ENCODE assay signal across 26 mouse cellular contexts in genomic region chr9:66493992-66494391, GRCm38 (mm10).
"Had no signal": no experiment of that assay in that cellular context is flagged by ENCODE, and none has a peak within 500 bp of the region (broad histone marks: within the 10 kb centered on the region; RNA-seq: fewer than 3 reads in every experiment).

No protein-coding gene starts in this region.

- H3K4me3 ChIP-seq: embryonic facial prominence, embryonic 10.5 days; embryonic facial prominence, embryonic 12.5 days; embryonic facial prominence, embryonic 13.5 days; embryonic facial prominence, embryonic 15.5 days; erythroblast, embryonic 14.5 days; forebrain, embryonic 10.5 days; forebrain, embryonic 12.5 days; forebrain, embryonic 13.5 days; forebrain, embryonic 15.5 days; gastrocnemius, adult 2 months; heart, embryonic 10.5 days had no signal

- H3K9me3 ChIP-seq: embryonic facial prominence, embryonic 10.5 days; embryonic facial prominence, embryonic 12.5 days; embryonic facial prominence, embryonic 13.5 days; embryonic facial prominence, embryonic 15.5 days; forebrain, embryonic 10.5 days; forebrain, embryonic 12.5 days; forebrain, embryonic 13.5 days; forebrain, embryonic 15.5 days; heart, embryonic 10.5 days had no signal

- H3K4me2 ChIP-seq: embryonic facial prominence, embryonic 12.5 days; embryonic facial prominence, embryonic 13.5 days; embryonic facial prominence, embryonic 15.5 days; forebrain, embryonic 12.5 days; forebrain, embryonic 13.5 days; forebrain, embryonic 15.5 days; heart, embryonic 11.5 days had no signal

- ATAC-seq: forebrain, embryonic 13.5 days; forebrain, embryonic 14.5 days; forebrain, embryonic 15.5 days; forebrain, embryonic 16.5 days; forebrain, postnatal 0 days had no signal

- H3K9ac ChIP-seq: embryonic facial prominence, embryonic 12.5 days; embryonic facial prominence, embryonic 13.5 days; embryonic facial prominence, embryonic 15.5 days; forebrain, embryonic 12.5 days; forebrain, embryonic 13.5 days; forebrain, embryonic 15.5 days; forebrain, postnatal 0 days had no signal

- DNase-seq: cerebellum, adult 9-11 months; cerebellum, postnatal 10 days; cerebellum, postnatal 14 days; cerebellum, postnatal 25 days; cerebellum, postnatal 36 days; embryo, embryonic 11 days; forebrain, postnatal 0 days; gastrocnemius, adult 2 months; gastrocnemius, postnatal 10 days; gastrocnemius, postnatal 14 days; gastrocnemius, postnatal 25 days; gastrocnemius, postnatal 36 days; heart, adult 18-20 months had no signal

- H3K4me1 ChIP-seq: embryonic facial prominence, embryonic 10.5 days; embryonic facial prominence, embryonic 12.5 days; embryonic facial prominence, embryonic 13.5 days; embryonic facial prominence, embryonic 15.5 days; forebrain, embryonic 10.5 days; forebrain, embryonic 12.5 days; forebrain, embryonic 13.5 days; forebrain, embryonic 15.5 days; heart, embryonic 10.5 days had no signal

- H3K27me3 ChIP-seq: embryonic facial prominence, embryonic 12.5 days; embryonic facial prominence, embryonic 13.5 days; embryonic facial prominence, embryonic 15.5 days; forebrain, embryonic 12.5 days; forebrain, embryonic 13.5 days; forebrain, embryonic 15.5 days had no signal

- H3K27ac ChIP-seq: embryonic facial prominence, embryonic 10.5 days; embryonic facial prominence, embryonic 12.5 days; embryonic facial prominence, embryonic 13.5 days; embryonic facial prominence, embryonic 15.5 days; forebrain, embryonic 10.5 days; forebrain, embryonic 12.5 days; forebrain, embryonic 13.5 days; forebrain, embryonic 15.5 days; gastrocnemius, adult 2 months; heart, embryonic 10.5 days had no signal
